Mouse (Mus musculus): ENCODE results near the gene Rab11fip3.

- no peak for TF ChIP-seq CTCF (IDR thresholded peaks at IDR 0.05; ENCODE audit: control insufficient read depth, insufficient read depth, insufficient read length)
- TF ChIP-seq MYOD1 (IDR thresholded peaks at IDR 0.05; ENCODE audit: control insufficient read depth, insufficient read length, low read depth): no peak
- no peak for TF ChIP-seq USF1 (IDR thresholded peaks at IDR 0.05; ENCODE audit: low read depth)
- TF ChIP-seq CEBPB (IDR thresholded peaks at IDR 0.05; ENCODE audit: low read depth): no peak
- no peak for TF ChIP-seq FOSL1 (IDR thresholded peaks at IDR 0.05; ENCODE audit: insufficient read depth, low read length, poor library complexity, severe bottlenecking)
- no peak for TF ChIP-seq MAX (IDR thresholded peaks at IDR 0.05)
Measured at GRCm38 (mm10) chr17:25984066-25984465, 85.3 kb downstream of the Rab11fip3 start.
